ENCODE assay signal across 12 mouse cellular contexts in genomic region chr14:31454849-31455566, GRCm38 (mm10). TPM values are rescaled to one million over a fixed set of nuclear protein-coding genes. Genes with fewer than 3 reads are reported as not detected.
DNase-seq lines count a peak whose midpoint lies in the region; ATAC-seq and TF ChIP-seq lines count a peak whose summit lies in the region.
"Had no signal": no experiment of that assay in that cellular context is flagged by ENCODE, and none has a peak within 500 bp of the region (broad histone marks: within the 10 kb centered on the region; RNA-seq: fewer than 3 reads in every experiment).

No protein-coding gene starts in this region.

- no peaks in the 10 kb centered on the region for H3K36me3 ChIP-seq in intestine, postnatal 0 days (ENCODE audit: control insufficient read depth, insufficient read depth)
- no peaks in the 10 kb centered on the region for H3K36me3 ChIP-seq in intestine, embryonic 16.5 days (ENCODE audit: control insufficient read depth, insufficient read depth, low read length)
- H3K36me3 ChIP-seq in midbrain, postnatal 0 days (ENCODE audit: insufficient read depth, low read length): no peaks in the 10 kb centered on the region
- no peaks in the 10 kb centered on the region for H3K36me3 ChIP-seq in midbrain, embryonic 10.5 days
- no peaks in the 10 kb centered on the region for H3K36me3 ChIP-seq in G1E (replicated peaks)
- H3K36me3 ChIP-seq: liver, embryonic 13.5 days had no signal

- peak; percentile 38; the same call in 1 of the 2 replicates for TF ChIP-seq CTCF in intestine, postnatal 0 days (IDR thresholded peaks at IDR 0.05; ENCODE audit: low read depth)
- peak; percentile 21; the same call in 1 of the 2 replicates for TF ChIP-seq CTCF in midbrain, postnatal 0 days (IDR thresholded peaks at IDR 0.05)
- peak; percentile 31; the same call in 1 of the 2 replicates for TF ChIP-seq CTCF in G1E (IDR thresholded peaks at IDR 0.05; ENCODE audit: low read depth, low read length)

- no peak for ATAC-seq in intestine, postnatal 0 days
- no peak for ATAC-seq in intestine, embryonic 16.5 days
- ATAC-seq in midbrain, postnatal 0 days (ENCODE audit: low FRiP score): no peak
- no peak for ATAC-seq in G1E (ENCODE audit: extremely low read depth, insufficient number of reproducible peaks, low FRiP score, poor library complexity, severe bottlenecking)

- no peak for DNase-seq in midbrain, postnatal 0 days (ENCODE audit: low spot score)
- no peak for DNase-seq in midbrain, embryonic 10.5 days (ENCODE audit: low spot score)
- DNase-seq in G1E (ENCODE audit: low spot score): no peak
- peak; percentile 22 for DNase-seq in naive thymus-derived CD4-positive, alpha-beta T cell, adult 2 months (ENCODE audit: low read depth)
- no peak for DNase-seq in heart, adult 11 months
- DNase-seq: gastrocnemius, postnatal 14 days; layer of hippocampus, postnatal 36 days; liver, embryonic 13.5 days had no signal

- 88% methylated on average over 8 of the region's 8 CpGs for WGBS in intestine, postnatal 0 days
- WGBS in intestine, embryonic 16.5 days: 86% methylated on average over 8 of the region's 8 CpGs
- WGBS in midbrain, postnatal 0 days: 92% methylated on average over 8 of the region's 8 CpGs
- WGBS in midbrain, embryonic 10.5 days: 85% methylated on average over 8 of the region's 8 CpGs

- H3K27me3 ChIP-seq in intestine, postnatal 0 days (replicated peaks; ENCODE audit: control insufficient read depth, insufficient read depth, low read length): no peaks in the 10 kb centered on the region
- H3K27me3 ChIP-seq in intestine, embryonic 16.5 days (replicated peaks; ENCODE audit: control insufficient read depth, insufficient read depth, low read length): no peaks in the 10 kb centered on the region
- H3K27me3 ChIP-seq in midbrain, postnatal 0 days (ENCODE audit: insufficient read depth, low read length): no peaks in the 10 kb centered on the region
- H3K27me3 ChIP-seq in midbrain, embryonic 10.5 days (ENCODE audit: low read depth, poor library complexity, severe bottlenecking): no peaks in the 10 kb centered on the region
- peaks cover 25% of the 10 kb centered on the region for H3K27me3 ChIP-seq in G1E (ENCODE audit: insufficient read depth, low read length)
- H3K27me3 ChIP-seq: liver, embryonic 13.5 days had no signal

- no peaks in the 10 kb centered on the region for H3K9me3 ChIP-seq in intestine, postnatal 0 days (ENCODE audit: control insufficient read depth)
- H3K9me3 ChIP-seq in intestine, embryonic 16.5 days (ENCODE audit: control insufficient read depth, low read length): no peaks in the 10 kb centered on the region
- H3K9me3 ChIP-seq in midbrain, postnatal 0 days (ENCODE audit: low read length): no peaks in the 10 kb centered on the region
- H3K9me3 ChIP-seq in midbrain, embryonic 10.5 days (replicated peaks): 0 out of 2 replicates have a peak, but pooled peaks cover 7% of the 10 kb centered on the region
- H3K9me3 ChIP-seq in G1E (replicated peaks): no peaks in the 10 kb centered on the region
- H3K9me3 ChIP-seq: liver, embryonic 13.5 days had no signal

- no peak overlapping the region for H3K27ac ChIP-seq in intestine, postnatal 0 days (ENCODE audit: low read depth, low read length)
- no peak overlapping the region for H3K27ac ChIP-seq in intestine, embryonic 16.5 days (ENCODE audit: low read length)
- H3K27ac ChIP-seq in midbrain, postnatal 0 days (ENCODE audit: low read depth, low read length): no peak overlapping the region
- H3K27ac ChIP-seq in midbrain, embryonic 10.5 days (replicated peaks): no peak overlapping the region
- H3K27ac ChIP-seq: liver, embryonic 13.5 days had no signal

- H3K4me2 ChIP-seq in intestine, postnatal 0 days (replicated peaks; ENCODE audit: low read depth): no peak overlapping the region
- H3K4me2 ChIP-seq in intestine, embryonic 16.5 days (ENCODE audit: low read depth, low read length): no peak overlapping the region
- no peak overlapping the region for H3K4me2 ChIP-seq in midbrain, postnatal 0 days (ENCODE audit: low read depth, low read length, poor library complexity, severe bottlenecking)
- H3K4me2 ChIP-seq: liver, embryonic 13.5 days had no signal

- no peaks in the 10 kb centered on the region for H3K4me1 ChIP-seq in intestine, postnatal 0 days (replicated peaks; ENCODE audit: control insufficient read depth, insufficient read depth, low read length)
- H3K4me1 ChIP-seq in intestine, embryonic 16.5 days (ENCODE audit: control insufficient read depth, insufficient read depth, low read length): no peaks in the 10 kb centered on the region
- H3K4me1 ChIP-seq in midbrain, postnatal 0 days (ENCODE audit: insufficient read depth, low read length): no peaks in the 10 kb centered on the region
- H3K4me1 ChIP-seq in midbrain, embryonic 10.5 days: no peaks in the 10 kb centered on the region
- H3K4me1 ChIP-seq in G1E (ENCODE audit: insufficient read depth, low read depth, low read length): peaks cover 3% of the 10 kb centered on the region

- no peak overlapping the region for H3K4me3 ChIP-seq in intestine, postnatal 0 days (ENCODE audit: low read depth, low read length)
- no peak overlapping the region for H3K4me3 ChIP-seq in intestine, embryonic 16.5 days (ENCODE audit: low read length)
- H3K4me3 ChIP-seq in midbrain, postnatal 0 days (ENCODE audit: low read depth, low read length): no peak overlapping the region
- no peak overlapping the region for H3K4me3 ChIP-seq in midbrain, embryonic 10.5 days
- H3K4me3 ChIP-seq in G1E (ENCODE audit: low read depth, low read length): no peak overlapping the region
- H3K4me3 ChIP-seq: liver, embryonic 13.5 days; megakaryocyte, embryonic 14.5 days; myocyte had no signal

- no peak overlapping the region for H3K9ac ChIP-seq in intestine, postnatal 0 days (ENCODE audit: low read depth, low read length)
- H3K9ac ChIP-seq in intestine, embryonic 16.5 days (ENCODE audit: low read depth, low read length): no peak overlapping the region
- no peak overlapping the region for H3K9ac ChIP-seq in midbrain, postnatal 0 days (replicated peaks; ENCODE audit: low read length, poor library complexity, severe bottlenecking)
- H3K9ac ChIP-seq: liver, embryonic 13.5 days had no signal

RNA-seq across cellular contexts. Expression of gene Sh3bp5, which starts 19.1 kb away (rescaled TPM):
- 12.0 and 12.4 TPM in 2 replicates for polyA plus RNA-seq in intestine, postnatal 0 days (2015; fragmentation: Nextera tagmentation; extraction: Ambion mirVana)
- 17.1 and 17.2 TPM in 2 replicates for polyA plus RNA-seq in intestine, embryonic 16.5 days (2015; fragmentation: Nextera tagmentation; extraction: Ambion mirVana)
- 61.7 and 76.5 TPM in 2 replicates for total RNA-seq in midbrain, postnatal 0 days (2014; rRNA removed)
- 141 and 165 TPM in 2 replicates for polyA plus RNA-seq in midbrain, postnatal 0 days (2015; fragmentation: Nextera tagmentation; extraction: Ambion mirVana)
- polyA plus RNA-seq in midbrain, embryonic 10.5 days (2016; fragmentation: Nextera tagmentation; extraction: Ambion mirVana): 17.3 and 22.8 TPM in 2 replicates
- total RNA-seq in G1E (2014; fragmentation: Nextera tagmentation): not detected in 2 replicates
- total RNA-seq in G1E (2017): 0.23 and 0.33 TPM in 2 replicates
- polyA plus RNA-seq in G1E (2012): 0.22 and 0.37 TPM in 2 replicates

RNA-seq across cellular contexts. Expression of gene Eaf1, which starts 39.2 kb away (rescaled TPM):
- 10.8 and 11.8 TPM in 2 replicates for polyA plus RNA-seq in intestine, postnatal 0 days (2015; fragmentation: Nextera tagmentation; extraction: Ambion mirVana)
- 17.9 and 19.3 TPM in 2 replicates for polyA plus RNA-seq in intestine, embryonic 16.5 days (2015; fragmentation: Nextera tagmentation; extraction: Ambion mirVana)
- total RNA-seq in midbrain, postnatal 0 days (2014; rRNA removed): 7.9 and 22.4 TPM in 2 replicates
- 3.8 and 4.0 TPM in 2 replicates for polyA plus RNA-seq in midbrain, postnatal 0 days (2015; fragmentation: Nextera tagmentation; extraction: Ambion mirVana)
- polyA plus RNA-seq in midbrain, embryonic 10.5 days (2016; fragmentation: Nextera tagmentation; extraction: Ambion mirVana): 21.6 and 21.8 TPM in 2 replicates
- total RNA-seq in G1E (2014; fragmentation: Nextera tagmentation): 32.8 and 44.3 TPM in 2 replicates
- total RNA-seq in G1E (2017): 42.3 and 49.0 TPM in 2 replicates
- polyA plus RNA-seq in G1E (2012): 182 and 228 TPM in 2 replicates

RNA-seq across cellular contexts. Expression of gene Mettl6, which starts 39.8 kb away (rescaled TPM):
- polyA plus RNA-seq in intestine, postnatal 0 days (2015; fragmentation: Nextera tagmentation; extraction: Ambion mirVana): 28.2 and 28.6 TPM in 2 replicates
- polyA plus RNA-seq in intestine, embryonic 16.5 days (2015; fragmentation: Nextera tagmentation; extraction: Ambion mirVana): 44.6 TPM in 2 replicates
- total RNA-seq in midbrain, postnatal 0 days (2014; rRNA removed): 19.7 and 20.1 TPM in 2 replicates
- 32.5 and 35.3 TPM in 2 replicates for polyA plus RNA-seq in midbrain, postnatal 0 days (2015; fragmentation: Nextera tagmentation; extraction: Ambion mirVana)
- polyA plus RNA-seq in midbrain, embryonic 10.5 days (2016; fragmentation: Nextera tagmentation; extraction: Ambion mirVana): 80.7 and 81.5 TPM in 2 replicates
- total RNA-seq in G1E (2014; fragmentation: Nextera tagmentation) (47.3 and 57.2 TPM in 2 replicates), G1E (2017) (76.5 and 77.9 TPM in 2 replicates)
- polyA plus RNA-seq in G1E (2012): 2.3 and 3.1 TPM in 2 replicates
